Mouse (Mus musculus) stomach, postnatal 0 days (tissue): Measurements from ENCODE around the gene Thap8.

Experiments used
- CTCF ChIP-seq: IDR thresholded peaks from 2 replicates; pipeline ENCODE4 v1.5.1; 2016; ENCODE audit warnings: antibody characterized with exemption, low read depth, mild to moderate bottlenecking, moderate library complexity
- EP300 ChIP-seq: optimal IDR thresholded peaks from 2 replicates; pipeline ENCODE3; 2016; ENCODE audit warnings: antibody characterized with exemption

GRCm38 (mm10) chr7:30289071-30289713 lies 9.3 kb downstream of the Thap8 start:
- TF ChIP-seq CTCF (no peak), EP300 (no peak)
